Mouse (Mus musculus) G1E (cell line): ENCODE data around the gene C87436.
"Not testable (repeated sequence)": the region's sequence is repeated elsewhere in the genome, so short reads cannot be mapped to it uniquely, and the experiment has no call there.

Experiments used
- CTCF ChIP-seq: IDR thresholded peaks from 2 replicates; pipeline ENCODE4 v1.5.1; 2012; ENCODE audit warnings: low read depth, low read length, inconsistent platforms, mixed read lengths
- GATA1 ChIP-seq: IDR thresholded peaks from 2 replicates; pipeline ENCODE4 v1.6.1; 2012; ENCODE audit warnings: borderline replicate concordance, low read length, inconsistent platforms, mixed read lengths
- GATA2 ChIP-seq: IDR thresholded peaks from 2 replicates; pipeline ENCODE4 v1.6.1; 2012; ENCODE audit warnings: low read depth, low read length, inconsistent platforms, borderline replicate concordance
- POLR2AphosphoS5 ChIP-seq: IDR thresholded peaks from 2 replicates; pipeline ENCODE4 v1.6.1; 2012; ENCODE audit warnings: low read depth, low read length, inconsistent platforms; ENCODE audit not compliant: insufficient replicate concordance
- TAL1 ChIP-seq: conservative IDR thresholded peaks from 2 replicates; pipeline ENCODE4 v1.6.1; 2012; ENCODE audit warnings: low read depth, low read length, inconsistent platforms, mixed read lengths

DNA sequence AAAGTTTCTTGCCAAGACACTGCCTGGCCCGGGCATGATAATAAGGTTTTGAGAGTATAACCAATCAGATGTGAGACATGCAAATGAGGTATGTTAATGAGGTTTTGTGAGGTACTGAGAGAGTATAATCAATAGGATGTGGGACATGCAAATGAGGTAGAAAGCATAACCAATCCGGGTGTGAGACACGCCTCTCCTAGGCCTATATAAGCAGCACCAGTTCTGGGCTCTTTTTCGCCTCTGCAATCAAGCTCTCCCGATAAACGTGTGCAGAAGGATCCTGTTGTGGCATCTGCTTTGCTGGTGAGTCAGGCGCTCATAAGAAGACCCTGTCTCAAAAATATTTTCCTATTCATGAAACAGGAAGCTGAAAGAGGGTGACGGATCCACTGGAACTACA lies 52.2 kb downstream of the C87436 start:
- not testable (repeated sequence) for TF ChIP-seq CTCF, GATA1, TAL1, GATA2, POLR2AphosphoS5
